Comparison of ENCODE assay signal across 8 mouse cellular contexts in genomic region chr5:136907991-136908857, GRCm38 (mm10). TPM values are rescaled to one million over a fixed set of nuclear protein-coding genes. Genes with fewer than 3 reads are reported as not detected.
DNase-seq lines count a peak whose midpoint lies in the region; ATAC-seq lines count a peak whose summit lies in the region.

Ift22 (plus strand) TSS chr5:136908150.

- DNase-seq in T-cell, adult 2 months (ENCODE audit: low spot score) = peak; percentile 68
- peak; percentile 93 to 98 for DNase-seq in cerebellum, postnatal 36 days
- DNase-seq in gastrocnemius, postnatal 10 days = peak; percentile 92
- peak; percentile 84 for DNase-seq in induced T-regulatory cell, adult 2 months (ENCODE audit: low read depth)
- peak; percentile 83 to 95 for DNase-seq in left cerebral cortex, adult 9 months (ENCODE audit: low spot score in 2 of 2)
- peak; percentile 94 for DNase-seq in right cerebral cortex, postnatal 14 days
- peak; percentile 90 to 92 for DNase-seq in urinary bladder, postnatal 36 days (ENCODE audit: low spot score in 2 of 2)

- peak; percentile 95 for ATAC-seq in megakaryocyte progenitor cell, adult 5-6 weeks (replicated peaks; ENCODE audit: poor library complexity)

RNA-seq across cellular contexts. Expression of gene Ift22, which starts in this region (rescaled TPM):
- 1 to 10 TPM; 7.3 to 8.3 TPM for total RNA-seq in gastrocnemius, postnatal 10 days (2021)
- total RNA-seq in megakaryocyte progenitor cell, adult 5-6 weeks (2015) = 24.7 and 43.5 TPM in 2 replicates
- total RNA-seq in megakaryocyte progenitor cell, adult 5-6 weeks (2017) = 6.6 and 9.8 TPM in 2 replicates

Comparison
In these comparisons a context has a peak if more than half of its experiments do, and no peak if none do; other contexts are left out.
1. Peak in every context shown above with its lines: DNase-seq and ATAC-seq.